Mouse (Mus musculus): ENCODE results near the gene Gm20671. TPM values are rescaled to one million over a fixed set of nuclear protein-coding genes. Genes with fewer than 3 reads are reported as not detected.

The Gm20671 gene
- total RNA-seq (2023) = not detected

DNA sequence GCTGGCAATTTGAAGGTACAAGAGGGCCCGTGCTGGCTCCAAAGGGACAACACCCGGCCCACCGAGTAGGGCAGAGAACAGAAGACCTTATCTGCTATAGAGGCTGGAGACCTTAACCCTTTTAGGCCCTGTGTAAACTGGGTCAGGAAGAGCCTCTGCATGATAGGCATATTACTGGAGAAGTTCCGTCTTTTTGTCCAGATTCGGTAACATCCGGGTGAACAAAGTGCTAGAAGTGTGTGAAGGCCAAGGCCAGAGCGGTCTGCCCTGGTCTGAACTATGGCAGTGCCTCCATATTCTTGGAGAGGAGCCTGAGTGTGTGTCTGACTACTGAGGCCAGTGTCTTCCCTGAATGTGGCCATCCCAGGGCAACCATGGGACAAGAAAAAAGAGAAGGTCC, at the start of gene Gm20671:
Gene Gm20671 (minus strand): TSS at position 101 of the 400 bp plus-strand sequence.

DNA sequence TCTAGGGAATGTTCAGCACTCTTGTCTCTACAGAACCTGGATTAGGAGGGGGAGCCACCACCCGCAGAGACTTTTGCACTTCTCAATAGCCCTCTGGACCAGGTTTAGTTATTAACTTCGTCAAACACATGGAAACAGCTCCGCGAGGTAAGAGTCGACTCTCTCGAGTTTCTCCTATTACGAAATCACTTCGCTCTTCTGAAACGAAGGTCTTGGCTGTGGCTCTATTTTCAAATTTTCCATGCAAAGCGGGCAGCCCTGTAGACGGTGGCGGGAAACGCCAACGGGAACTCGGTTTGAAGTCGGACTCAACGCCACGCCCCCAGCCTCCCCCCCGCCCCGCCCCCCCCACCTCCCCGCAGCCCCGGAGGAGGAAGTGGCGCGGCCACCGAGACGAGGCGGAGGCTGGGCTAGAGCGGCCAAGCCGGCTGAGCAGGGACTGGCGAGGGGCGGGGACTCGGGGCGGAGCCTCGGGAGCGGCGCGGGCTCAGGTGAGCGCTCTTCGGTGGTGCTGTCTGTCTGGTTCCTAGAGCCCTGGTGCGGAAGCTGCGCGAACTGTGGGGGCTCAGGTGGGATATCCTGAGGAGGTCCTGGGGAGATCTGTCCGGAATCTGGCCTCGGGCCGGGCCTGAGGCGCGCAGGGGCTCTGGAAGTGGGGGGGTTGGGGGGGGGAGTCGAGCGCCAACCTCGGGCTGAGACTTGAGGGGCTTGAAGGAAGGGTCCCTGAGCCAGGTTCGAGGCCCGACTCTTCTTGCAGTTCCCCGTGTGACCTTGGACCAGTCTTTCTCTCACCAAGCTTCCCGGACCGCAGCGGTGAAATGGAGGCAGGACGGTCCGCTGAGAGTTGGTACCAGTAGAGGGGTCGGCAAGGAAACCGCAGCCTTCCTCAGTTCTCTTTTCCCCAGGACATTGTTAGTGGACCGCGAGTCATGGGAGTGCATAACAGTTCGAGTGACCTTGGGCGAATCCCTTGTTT, 36.6 kb upstream of the Gm20671 start, which contains the start of gene Depdc5:
Gene Depdc5 (plus strand): TSS at position 449 of the 976 bp plus-strand sequence.

DNA sequence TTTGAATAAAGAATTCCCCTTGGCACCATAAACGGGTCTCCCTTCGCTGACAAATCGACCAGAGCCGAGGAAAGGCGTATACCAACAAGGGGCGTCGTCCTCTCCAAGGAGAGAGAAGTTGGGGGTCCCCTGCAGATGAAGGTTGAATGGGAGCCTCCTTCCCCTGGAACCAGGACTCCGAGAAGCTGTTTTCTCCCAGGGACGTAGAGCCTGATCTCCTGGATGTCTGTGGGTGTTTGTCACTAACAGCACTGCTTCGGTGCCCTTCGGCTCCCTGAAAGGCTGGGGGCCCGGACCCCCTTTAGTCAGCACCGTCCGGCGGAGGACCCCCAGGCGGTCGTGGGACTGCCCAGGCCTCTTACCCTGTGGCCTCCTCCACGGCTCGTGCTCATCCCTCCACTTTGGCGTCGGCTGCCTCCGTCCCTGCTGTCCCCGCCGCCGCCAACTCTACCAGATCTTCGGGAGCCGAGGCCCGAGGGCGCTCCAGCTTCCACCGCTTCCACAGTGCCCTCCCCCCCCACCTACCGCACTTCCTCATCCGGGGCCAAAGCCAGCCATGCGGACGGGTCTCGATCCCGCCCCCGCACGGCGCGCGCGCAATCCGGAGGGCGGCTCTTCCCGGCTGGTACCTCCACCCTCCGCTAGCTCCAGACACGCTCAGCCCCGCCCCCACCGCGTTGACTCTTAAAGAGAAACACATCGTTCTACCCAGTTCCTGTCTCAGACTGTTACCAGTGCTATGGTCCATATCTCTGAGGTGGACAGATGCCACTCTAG, 27.0 kb upstream of the Gm20671 start, which contains the start of gene Prr14l:
Gene Prr14l (minus strand): TSS at position 526 of the 777 bp plus-strand sequence.

DNA sequence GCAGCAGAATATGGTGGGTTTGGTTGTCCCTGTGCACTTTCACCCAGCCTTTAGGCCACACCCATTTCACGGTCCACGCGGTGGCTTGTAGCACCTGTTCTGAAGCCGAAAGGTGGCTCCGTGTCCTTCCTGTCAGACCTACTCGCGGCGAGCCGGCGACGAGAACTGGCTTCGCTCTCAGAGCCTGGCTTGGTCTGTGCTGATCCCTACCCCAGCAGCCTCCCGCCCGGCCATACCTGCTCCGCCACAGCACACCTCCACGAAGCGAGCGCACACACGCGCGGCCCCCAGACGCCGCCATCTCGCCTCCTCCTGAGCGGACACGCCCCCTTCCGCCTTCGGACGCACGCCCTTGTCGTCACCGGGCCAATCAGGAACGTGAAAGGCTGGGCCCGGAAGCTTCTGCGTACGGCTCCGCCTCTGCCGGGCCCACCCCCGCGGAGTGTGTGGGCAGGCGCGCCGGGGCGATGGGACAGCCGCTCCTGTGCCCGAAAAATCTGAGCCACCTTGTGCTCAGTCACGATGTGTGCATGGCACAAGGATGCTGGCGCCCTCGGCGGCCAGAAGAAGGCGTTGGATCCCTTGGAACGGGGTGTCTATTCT, 41.5 kb downstream of the Gm20671 start, which contains the start of gene Pisd:
Gene Pisd (minus strand): TSS at position 334 of the 603 bp plus-strand sequence.

Other genes starting within 250 kb of the Gm20671 start
- gene Yes1, start 215.9 kb downstream of the Gm20671 start, total RNA-seq (2023) = 1 to 10 TPM; 1.4 to 1.5 TPM
- 10 to 100 TPM; 53.0 to 66.6 TPM for gene Pisd, start 41.5 kb downstream of the Gm20671 start, total RNA-seq (2023)
- 10 to 100 TPM; 31.8 to 40.6 TPM for gene Prr14l, start 27.1 kb upstream of the Gm20671 start, total RNA-seq (2023)
- gene Depdc5, start 36.6 kb upstream of the Gm20671 start, total RNA-seq (2023) = 10 to 100 TPM; 27.9 to 33.8 TPM
- gene Ywhah, start 191.7 kb upstream of the Gm20671 start, total RNA-seq (2023) = 100 to 1,000 TPM; 182 to 186 TPM

Measured in neutrophil, adult 83 days (primary cell).